Mouse (Mus musculus) embryonic fibroblast, embryonic 13.5 days (primary cell): Measurements from ENCODE around the gene Ptchd4.

Experiments used
- CTCF ChIP-seq: IDR thresholded peaks from 2 replicates; pipeline ENCODE4 v1.5.1; 2011; ENCODE audit warnings: mild to moderate bottlenecking, control low read depth, low read length, moderate library complexity, borderline replicate concordance; ENCODE audit not compliant: insufficient read depth
- POLR2A ChIP-seq: IDR thresholded peaks from 2 replicates; pipeline ENCODE4 v1.6.1; 2011; ENCODE audit warnings: low read depth, mild to moderate bottlenecking, control low read depth, low read length, moderate library complexity

DNA sequence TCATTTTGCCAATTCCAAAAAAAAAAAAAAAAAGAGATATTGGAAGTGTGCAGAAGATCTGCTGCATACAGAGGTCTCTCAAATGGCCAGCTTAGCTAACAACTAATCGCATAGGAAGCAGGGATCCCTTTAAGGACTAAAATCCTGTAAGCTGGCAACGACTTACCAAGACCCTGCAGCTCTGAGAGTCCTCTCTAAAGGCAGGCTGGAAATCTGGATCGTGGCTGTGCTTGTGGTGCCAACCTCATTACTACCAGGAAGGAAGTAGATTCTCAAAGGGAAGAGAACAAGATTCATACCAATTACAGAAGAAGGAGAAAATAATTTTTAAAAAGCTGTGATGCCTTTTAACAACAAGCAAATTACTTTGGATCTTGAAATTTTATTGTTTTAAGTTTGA, 29.5 kb upstream of the Ptchd4 start:
- TF ChIP-seq POLR2A = no peak
- TF ChIP-seq CTCF = no peak
